Mouse (Mus musculus) layer of hippocampus, adult 18-20 months (tissue): Measurements from ENCODE around the gene Zfp36l1. TPM values are rescaled to one million over a fixed set of nuclear protein-coding genes. Genes with fewer than 3 reads are reported as not detected.
A peak's percentile ranks its signal among the peaks of the same experiment; 100 is the strongest.

Experiments
- DNase-seq, 2 experiments: peaks; one replicate each; pipeline ENCODE4 v3.0.0; 2022; ENCODE audit warnings: low spot score in 2 of 2
- total RNA-seq, 2 experiments: library from RNA; stranded (reverse); gene quantifications; 2 replicates each; pipeline ENCODE4 v1.2.3; 2021

Zfp36l1 gene
- total RNA-seq, 2 experiments from 2014 or later: 40.0 to 53.4 TPM

DNA sequence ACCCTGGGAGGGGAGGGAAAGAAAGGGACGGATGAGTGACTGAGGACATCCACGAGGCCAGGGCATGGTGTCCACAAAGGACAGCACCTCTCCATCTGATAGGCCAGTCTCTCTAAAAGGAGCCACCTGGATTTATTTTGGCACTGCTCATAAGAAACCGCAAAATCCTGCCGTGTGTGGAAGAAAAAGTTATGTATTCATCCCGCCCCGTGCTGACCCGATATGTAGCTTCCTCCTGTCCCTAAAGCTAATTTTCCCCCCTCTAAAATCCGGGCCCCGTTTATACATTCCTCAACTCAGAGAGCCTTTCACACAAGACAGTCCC lies 2.3 kb downstream of the Zfp36l1 start:
- no peak for DNase-seq

DNA sequence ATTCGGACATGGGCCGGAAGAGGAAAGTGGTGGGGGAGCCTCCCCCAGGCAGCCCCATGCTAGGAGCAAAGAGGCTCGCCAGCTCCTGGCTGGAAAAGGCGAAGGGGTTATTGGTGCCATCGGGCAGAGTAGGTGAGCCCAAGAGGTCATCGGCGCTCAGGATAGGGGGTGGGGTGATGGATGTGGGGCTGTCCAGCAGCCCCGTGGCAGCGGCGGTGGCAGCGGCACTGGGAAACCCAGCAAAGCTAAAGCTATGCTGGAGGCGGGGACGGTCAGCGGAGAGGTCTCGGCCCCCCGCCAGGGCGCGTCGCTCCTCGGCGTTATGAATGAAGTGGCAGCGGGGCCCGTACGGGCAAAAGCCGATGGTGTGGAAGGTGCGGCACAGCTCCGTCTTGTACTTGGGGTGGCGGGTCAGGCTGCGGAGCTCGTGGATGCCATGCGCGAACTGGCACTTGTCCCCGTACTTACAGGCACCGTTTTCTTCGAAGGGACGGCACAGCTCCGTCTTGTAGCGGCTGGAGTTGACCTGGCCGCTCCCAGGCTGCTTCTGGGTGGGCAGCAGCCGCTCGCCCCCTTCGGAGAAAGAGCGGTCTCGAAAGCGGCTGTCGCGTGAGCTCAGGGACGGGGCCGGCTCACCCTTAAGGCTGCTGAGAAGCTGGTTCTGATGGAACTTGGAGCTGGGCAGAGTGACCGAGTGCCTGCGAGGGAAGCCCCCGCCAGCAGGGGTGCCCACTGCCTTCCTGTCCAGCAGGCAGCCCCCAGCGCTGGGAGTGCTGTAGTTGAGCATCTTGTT lies 2.9 kb downstream of the Zfp36l1 start:
- peak in 1 of 2 experiments; percentile 20 for DNase-seq

GRCm38 (mm10) chr12:80108896-80109668 lies 3.7 kb downstream of the Zfp36l1 start:
- DNase-seq: peak in 1 of 2 experiments; percentile 74

- no peak for DNase-seq
Observed at GRCm38 (mm10) chr12:80106896-80107667, 5.7 kb downstream of the Zfp36l1 start.

GRCm38 (mm10) chr12:80106138-80106895 lies 6.5 kb downstream of the Zfp36l1 start:
- no peak for DNase-seq

DNA sequence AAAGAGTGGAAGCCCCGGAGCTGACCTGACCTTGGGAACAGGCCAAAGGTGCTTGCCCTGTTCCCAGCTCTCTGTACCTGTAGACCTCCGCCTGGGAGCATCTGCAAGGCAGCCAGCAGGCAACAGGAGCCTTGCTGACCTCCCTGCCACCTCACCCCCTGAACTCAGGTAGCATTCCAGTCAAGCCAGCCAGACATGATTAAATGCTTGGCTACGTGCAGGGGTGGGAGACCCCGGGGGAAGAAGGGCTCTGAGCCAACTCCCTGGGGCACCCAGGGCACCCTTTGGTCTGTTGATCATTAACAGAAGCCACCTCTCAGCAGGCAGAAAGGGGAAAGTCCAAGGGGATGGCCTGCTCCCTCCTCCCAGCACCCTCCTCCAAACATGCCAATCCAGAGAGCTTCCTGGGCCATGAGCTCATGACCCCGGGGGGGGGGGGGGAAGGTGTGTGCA lies 9.3 kb downstream of the Zfp36l1 start:
- no peak for DNase-seq

- DNase-seq: no peak
Observed at GRCm38 (mm10) chr12:80103089-80103488, 9.7 kb downstream of the Zfp36l1 start.

GRCm38 (mm10) chr12:80098825-80099224 lies 14.0 kb downstream of the Zfp36l1 start:
- no peak for DNase-seq

DNA sequence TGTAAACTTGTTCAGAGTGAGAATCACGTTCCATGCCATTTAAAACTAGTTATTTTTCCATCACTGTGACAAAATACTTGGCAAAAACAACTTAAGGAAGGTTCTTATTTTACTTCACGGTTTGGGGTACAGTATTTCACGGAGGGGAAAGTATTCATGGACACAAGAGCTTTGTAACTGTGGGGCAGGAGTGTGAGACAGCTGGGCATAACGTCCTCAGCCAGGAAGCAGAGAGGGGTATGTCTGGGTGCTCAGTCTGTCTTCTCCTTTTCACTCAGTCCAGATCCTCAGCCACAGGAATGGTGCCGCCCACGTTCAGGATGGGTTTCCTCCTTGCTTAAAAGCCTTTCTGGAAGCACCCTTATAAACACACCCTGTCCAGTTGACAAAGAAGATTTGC lies 16.1 kb downstream of the Zfp36l1 start:
- DNase-seq: peak in 1 of 2 experiments; percentile 7

DNA sequence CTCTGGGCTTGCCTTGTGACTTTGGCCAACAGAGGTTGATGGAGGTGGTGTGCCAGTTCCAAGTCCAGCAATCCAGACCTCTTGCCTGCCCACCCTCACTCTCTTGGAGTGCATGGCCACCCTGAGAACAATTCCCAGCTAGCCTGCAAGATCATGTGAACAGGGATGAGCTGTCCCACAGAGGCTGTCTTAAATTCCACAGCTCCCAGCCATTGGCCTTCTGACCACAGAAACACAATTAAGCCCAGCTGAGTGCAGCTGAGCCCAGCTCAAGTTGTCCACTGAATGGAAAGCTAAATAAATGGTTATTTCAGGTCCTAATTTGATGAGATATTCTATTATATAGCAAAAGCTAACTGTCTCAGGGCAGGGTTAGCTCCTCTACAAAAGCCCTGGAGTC lies 20.0 kb downstream of the Zfp36l1 start:
- DNase-seq: no peak

- no peak for DNase-seq
Observed at GRCm38 (mm10) chr12:80091080-80091479, 21.7 kb downstream of the Zfp36l1 start.

GRCm38 (mm10) chr12:80090529-80090928 lies 22.3 kb downstream of the Zfp36l1 start:
- no peak for DNase-seq

DNA sequence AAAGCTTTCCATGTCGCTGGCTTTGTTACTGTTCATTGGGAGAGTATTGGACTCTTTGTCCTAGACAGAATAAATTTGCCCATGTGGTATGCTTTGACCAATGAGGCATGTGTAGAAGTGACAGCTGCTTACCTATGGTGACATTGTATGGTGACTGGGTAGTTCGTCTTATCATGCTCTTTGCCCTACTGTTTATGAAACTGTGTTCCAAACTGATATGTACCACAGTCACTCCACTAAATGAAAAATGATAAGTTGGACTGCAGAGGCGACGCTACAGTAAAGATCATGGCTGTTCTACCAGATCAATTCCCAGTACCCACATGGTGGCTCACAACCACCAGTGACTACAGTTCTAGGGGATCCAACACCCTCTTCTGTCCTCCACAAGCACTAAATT lies 24.7 kb downstream of the Zfp36l1 start:
- DNase-seq: no peak

DNA sequence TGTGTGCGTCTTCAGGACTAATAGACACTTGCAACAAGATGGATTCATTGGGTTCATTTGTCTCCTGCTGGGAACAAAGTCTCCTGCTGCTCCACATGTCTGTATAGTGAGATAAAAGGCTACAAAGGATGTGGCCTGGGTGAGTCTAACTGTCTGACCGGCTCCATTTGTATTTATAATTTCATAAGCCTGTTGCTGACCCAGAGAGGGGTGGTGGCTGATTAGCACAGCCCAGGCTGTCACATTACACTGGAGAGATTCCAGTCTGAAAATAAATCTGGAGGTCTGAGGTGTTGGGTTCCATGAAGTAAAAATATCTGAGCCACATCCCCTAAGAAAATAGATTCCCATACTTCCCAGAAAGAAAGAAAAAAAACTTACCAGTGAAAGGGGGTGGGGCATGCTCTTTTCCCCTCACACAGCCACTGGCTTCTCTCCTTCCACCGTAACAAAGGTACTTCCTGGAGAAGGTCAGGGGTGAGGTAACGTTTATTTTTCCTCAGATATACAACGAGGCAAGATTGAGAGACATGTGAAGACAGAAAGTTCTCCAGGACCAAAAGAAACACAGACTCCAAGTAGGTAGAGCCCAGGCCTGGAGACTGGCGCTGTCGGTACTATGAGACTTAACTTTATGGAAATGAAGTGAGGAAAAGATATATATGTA lies 28.2 kb downstream of the Zfp36l1 start:
- no peak for DNase-seq

GRCm38 (mm10) chr12:80083937-80084336 lies 28.9 kb downstream of the Zfp36l1 start:
- no peak for DNase-seq

- no peak for DNase-seq
Observed at GRCm38 (mm10) chr12:80083133-80083821, 29.5 kb downstream of the Zfp36l1 start.

DNA sequence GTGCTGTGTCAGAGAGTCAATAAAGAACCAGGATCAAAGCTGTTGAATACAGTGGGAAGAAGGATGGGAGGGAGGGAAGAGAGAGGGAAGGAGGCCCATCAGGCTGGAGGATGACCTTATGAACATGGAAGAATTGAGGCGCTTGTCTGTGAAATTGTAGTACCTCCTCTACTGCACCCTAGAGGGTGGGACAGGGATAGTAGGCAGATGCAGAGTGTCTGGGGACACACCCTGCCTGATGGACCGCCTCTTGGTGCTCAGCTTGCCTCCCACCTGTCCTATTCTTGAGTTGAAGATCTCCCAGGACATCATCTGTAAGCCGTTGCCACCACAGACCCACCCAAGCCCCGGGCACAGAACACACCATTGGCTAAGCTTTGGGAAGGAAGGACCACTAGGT lies 30.1 kb downstream of the Zfp36l1 start:
- DNase-seq: no peak

DNA sequence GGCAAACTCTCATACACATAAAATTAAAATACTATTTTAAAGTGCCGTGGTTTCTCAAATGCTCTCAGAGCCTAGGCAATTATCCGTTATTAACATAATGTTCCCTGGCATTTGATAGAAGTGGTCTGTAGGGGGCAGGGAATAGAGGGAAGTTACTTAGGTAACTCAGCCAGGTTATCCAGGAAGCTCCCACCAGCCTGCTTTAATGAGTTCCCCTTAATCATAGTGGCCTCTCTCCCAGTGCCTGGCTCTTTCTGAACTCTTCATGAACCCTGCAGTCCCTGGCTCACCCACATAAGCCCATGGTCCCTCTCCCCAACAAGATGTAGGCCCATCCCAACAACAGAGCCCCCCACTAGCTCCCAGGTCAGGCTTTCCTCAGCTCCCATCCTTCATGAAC lies 31.4 kb downstream of the Zfp36l1 start:
- no peak for DNase-seq

GRCm38 (mm10) chr12:80079937-80080336 lies 32.9 kb downstream of the Zfp36l1 start:
- no peak for DNase-seq

DNA sequence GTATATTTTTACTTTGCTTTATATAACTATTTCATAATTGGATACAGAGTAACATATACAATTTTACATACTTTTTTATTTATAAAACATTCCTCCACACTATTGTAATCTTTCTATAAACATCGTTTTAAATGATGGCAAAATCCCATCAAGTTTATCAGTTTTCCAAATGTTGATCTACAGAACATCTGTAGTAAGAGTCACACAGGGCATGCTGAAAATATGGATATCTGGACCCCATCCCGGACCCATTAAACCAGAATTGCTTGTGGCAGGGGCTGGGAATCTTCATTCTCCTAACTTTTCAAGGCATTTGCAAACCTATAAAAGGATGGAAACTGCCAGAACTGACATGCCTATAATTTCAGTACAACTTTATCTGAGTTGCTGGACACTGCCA lies 38.5 kb downstream of the Zfp36l1 start:
- DNase-seq: no peak
